ENCODE assay signal across 14 mouse cellular contexts in the genomic region with DNA sequence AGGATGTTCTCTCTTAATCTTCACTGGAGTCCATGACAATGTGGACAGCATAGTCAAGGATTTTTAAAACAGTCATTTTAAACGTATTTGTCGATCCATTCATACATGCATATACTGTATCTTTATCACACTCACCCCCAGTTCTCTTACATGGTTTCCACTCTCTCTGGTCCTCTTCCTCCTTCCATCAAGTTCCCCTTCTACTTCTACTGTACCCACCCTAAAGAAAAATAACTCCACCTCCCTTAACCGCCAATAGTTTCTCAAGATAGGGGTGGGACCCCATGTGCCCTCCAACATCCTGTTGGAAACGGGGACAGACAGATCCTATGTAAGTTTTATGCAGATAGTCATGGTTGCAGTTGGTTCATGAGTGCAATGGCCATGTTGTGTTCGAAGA.
"Had no signal": no experiment of that assay in that cellular context is flagged by ENCODE, and none has a peak within 500 bp of the region (broad histone marks: within the 10 kb centered on the region; RNA-seq: fewer than 3 reads in every experiment).

No protein-coding gene starts in this region.

- DNase-seq: gastrocnemius, postnatal 14 days; gastrocnemius, postnatal 36 days; heart, adult 2 months; heart, postnatal 4 days; kidney, adult 2 months; kidney, postnatal 10 days; kidney, postnatal 25 days; kidney, postnatal 4 days; liver; liver, embryonic 13.5 days had no signal

- ATAC-seq: hindbrain, embryonic 16.5 days; inflammation-experienced regulatory T-cells, adult 6 months; intestine, embryonic 15.5 days; intestine, postnatal 0 days had no signal
